Mouse (Mus musculus) limb, embryonic 11.5 days (tissue): Measurements from ENCODE around the gene Dync1li2. TPM values are rescaled to one million over a fixed set of nuclear protein-coding genes. Genes with fewer than 3 reads are reported as not detected.

Experiments used
- ATAC-seq: fragments of 200-750 bp; cut with Nextera tagmentation; 2 replicates; pipeline ENCODE4 v1.8.0; 2017; ENCODE audit warnings: low read depth; ENCODE audit not compliant: insufficient number of reproducible peaks, low FRiP score, low TSS enrichment
- DNase-seq: peaks from one replicate; pipeline ENCODE4 v3.0.0-alpha.2; 2015; ENCODE audit warnings: low spot score
- H3K27ac ChIP-seq: fragments of 300-500 bp; sonication (generic); replicated peaks from 2 replicates; pipeline ENCODE4 v1.5.1; 2014; ENCODE audit warnings: low read depth, mild to moderate bottlenecking, low read length
- H3K27me3 ChIP-seq: fragments of 300-500 bp; sonication (generic); 2 replicates; pipeline ENCODE4 v1.6.1; 2014; ENCODE audit warnings: mild to moderate bottlenecking, low read length, mixed read lengths; ENCODE audit not compliant: control insufficient read depth, insufficient read depth
- H3K36me3 ChIP-seq: fragments of 300-500 bp; sonication (generic); 2 replicates; pipeline ENCODE4 v1.6.1; 2014; ENCODE audit warnings: mild to moderate bottlenecking, low read length, moderate library complexity, mixed read lengths; ENCODE audit not compliant: control insufficient read depth, insufficient read depth
- H3K4me1 ChIP-seq: fragments of 300-500 bp; sonication (generic); 2 replicates; pipeline ENCODE4 v1.6.1; 2014; ENCODE audit warnings: low read length, mixed read lengths; ENCODE audit not compliant: control insufficient read depth, insufficient read depth
- H3K4me2 ChIP-seq: fragments of 300-500 bp; sonication (generic); 2 replicates; pipeline ENCODE4 v1.6.1; 2014; ENCODE audit warnings: low read depth, mild to moderate bottlenecking, moderate library complexity; ENCODE audit not compliant: severe bottlenecking
- H3K4me3 ChIP-seq: fragments of 300-500 bp; sonication (generic); 2 replicates; pipeline ENCODE4 v1.5.1; 2014; ENCODE audit warnings: low read depth, low read length
- H3K9ac ChIP-seq: fragments of 300-500 bp; sonication (generic); 2 replicates; pipeline ENCODE4 v1.6.1; 2014; ENCODE audit warnings: mild to moderate bottlenecking, low read length
- H3K9me3 ChIP-seq: fragments of 300-500 bp; sonication (generic); 2 replicates; pipeline ENCODE4 v1.6.1; 2016; ENCODE audit warnings: low read length; ENCODE audit not compliant: control insufficient read depth
- WGBS: fragments of 180-500 bp; shearing (Covaris S2); extraction: QIAGEN DNeasy Blood & Tissue Kit; methylation state at CpG from one replicate; pipeline ENCODE4 v1.1.7; 2014; 5-methylcytosine and 5-hydroxymethylcytosine counted together
- polyA plus RNA-seq: library from polyadenylated mRNA; unstranded; fragments of >200 nt; fragmentation: Nextera tagmentation; extraction: Ambion mirVana; gene quantifications from 2 replicates; pipeline ENCODE4 v1.2.1, GENCODE M21; 2014

The Dync1li2 gene
- polyA plus RNA-seq, 1 experiment from 2014 or later = 59.3 TPM

GRCm38 (mm10) chr8:104433191-104433842, 9.5 kb downstream of the Dync1li2 start:
- Histone ChIP-seq H3K27me3 (no peaks in the 10 kb centered on the region), H3K4me2 (no peak overlapping the region), H3K27ac (no peak overlapping the region), H3K4me1 (no peaks in the 10 kb centered on the region), H3K4me3 (no peak overlapping the region), H3K9ac (no peak overlapping the region), H3K36me3 (peaks cover 55% of the 10 kb centered on the region), H3K9me3 (no peaks in the 10 kb centered on the region)
- ATAC-seq = no peak
- no peak for DNase-seq
- 94% methylated on average over 5 of the region's 5 CpGs for whole genome bisulfite sequencing

- 97% methylated on average over 6 of the region's 6 CpGs for WGBS
- H3K9me3 ChIP-seq = no peaks in the 10 kb centered on the region
- H3K27ac ChIP-seq = no peak overlapping the region
- no peaks in the 10 kb centered on the region for H3K27me3 ChIP-seq
- no peaks in the 10 kb centered on the region for H3K4me1 ChIP-seq
- DNase-seq (no peak), ATAC-seq (no peak)
- H3K4me2 ChIP-seq = no peak overlapping the region
- H3K9ac ChIP-seq = no peak overlapping the region
- H3K4me3 ChIP-seq = no peak overlapping the region
- peaks cover 55% of the 10 kb centered on the region for H3K36me3 ChIP-seq
Observed at GRCm38 (mm10) chr8:104432656-104433055, 10.2 kb downstream of the Dync1li2 start.

- H3K9me3 ChIP-seq = no peaks in the 10 kb centered on the region
- ATAC-seq = no peak
- H3K27me3 ChIP-seq = no peaks in the 10 kb centered on the region
- H3K4me2 ChIP-seq = no peak overlapping the region
- H3K9ac ChIP-seq = no peak overlapping the region
- WGBS = 91% methylated on average over 7 of the region's 7 CpGs
- no peak overlapping the region for H3K27ac ChIP-seq
- peaks cover 45% of the 10 kb centered on the region for H3K36me3 ChIP-seq
- no peak for DNase-seq
- H3K4me3 ChIP-seq = no peak overlapping the region
- H3K4me1 ChIP-seq = no peaks in the 10 kb centered on the region
Observed at GRCm38 (mm10) chr8:104430230-104430629, 12.6 kb downstream of the Dync1li2 start.

GRCm38 (mm10) chr8:104427703-104428102, 15.1 kb downstream of the Dync1li2 start:
- peaks cover 35% of the 10 kb centered on the region for H3K36me3 ChIP-seq
- no peak for DNase-seq

GRCm38 (mm10) chr8:104422313-104422712, 20.5 kb downstream of the Dync1li2 start:
- ATAC-seq (no peak), DNase-seq (no peak)
- H3K9me3 ChIP-seq = no peaks in the 10 kb centered on the region
- 94% methylated on average over 6 of the region's 6 CpGs for WGBS
- peaks cover 36% of the 10 kb centered on the region for H3K36me3 ChIP-seq
- no peak overlapping the region for H3K4me2 ChIP-seq
- no peak overlapping the region for H3K4me3 ChIP-seq
- no peak overlapping the region for H3K9ac ChIP-seq
- H3K4me1 ChIP-seq = no peaks in the 10 kb centered on the region
- H3K27me3 ChIP-seq = no peaks in the 10 kb centered on the region
- H3K27ac ChIP-seq = no peak overlapping the region

More at GRCm38 (mm10) chr8:104427703-104428102, 15.1 kb downstream of the Dync1li2 start:
- Histone ChIP-seq H3K27ac (no peak overlapping the region), H3K4me2 (no peak overlapping the region), H3K4me1 (no peaks in the 10 kb centered on the region), H3K9me3 (no peaks in the 10 kb centered on the region), H3K27me3 (no peaks in the 10 kb centered on the region), H3K9ac (no peak overlapping the region), H3K4me3 (no peak overlapping the region)
- 94% methylated on average over 13 of the region's 13 CpGs for WGBS
- no peak for ATAC-seq

GRCm38 (mm10) chr8:104416022-104416421, 26.8 kb downstream of the Dync1li2 start:
- no peak for ATAC-seq

GRCm38 (mm10) chr8:104414204-104414603, 28.6 kb downstream of the Dync1li2 start:
- Histone ChIP-seq H3K9me3 (no peaks in the 10 kb centered on the region), H3K27me3 (no peaks in the 10 kb centered on the region), H3K9ac (no peak overlapping the region), H3K27ac (no peak overlapping the region), H3K36me3 (peaks cover 9% of the 10 kb centered on the region), H3K4me2 (no peak overlapping the region), H3K4me3 (no peak overlapping the region), H3K4me1 (no peaks in the 10 kb centered on the region)
- DNase-seq (no peak), ATAC-seq (no peak)
- WGBS = 60% methylated on average over 3 of the region's 3 CpGs

More at GRCm38 (mm10) chr8:104416022-104416421, 26.8 kb downstream of the Dync1li2 start:
- DNase-seq = no peak
- H3K4me3 ChIP-seq = no peak overlapping the region
- H3K9ac ChIP-seq = no peak overlapping the region
- no peaks in the 10 kb centered on the region for H3K9me3 ChIP-seq
- H3K27me3 ChIP-seq = no peaks in the 10 kb centered on the region
- H3K4me2 ChIP-seq = no peak overlapping the region
- peaks cover 18% of the 10 kb centered on the region for H3K36me3 ChIP-seq
- no peaks in the 10 kb centered on the region for H3K4me1 ChIP-seq
- 79% methylated on average over 6 of the region's 6 CpGs for WGBS
- no peak overlapping the region for H3K27ac ChIP-seq

GRCm38 (mm10) chr8:104413770-104414169, 29.1 kb downstream of the Dync1li2 start:
- 90% methylated on average over 4 of the region's 4 CpGs for WGBS
- Histone ChIP-seq H3K9me3 (no peaks in the 10 kb centered on the region), H3K27me3 (no peaks in the 10 kb centered on the region), H3K27ac (no peak overlapping the region), H3K4me3 (no peak overlapping the region), H3K4me1 (no peaks in the 10 kb centered on the region), H3K36me3 (peaks cover 8% of the 10 kb centered on the region), H3K9ac (no peak overlapping the region), H3K4me2 (no peak overlapping the region)
- DNase-seq (no peak), ATAC-seq (no peak)
